Mouse (Mus musculus): ENCODE data around the gene Eif5a2.

Gene Eif5a2

GRCm38 (mm10) chr3:28811441-28811840, 30.4 kb downstream of the Eif5a2 start:
- no peak for DNase-seq (ENCODE audit: low spot score)

- DNase-seq (ENCODE audit: low spot score): no peak
Measured at GRCm38 (mm10) chr3:28814361-28814760, 33.3 kb downstream of the Eif5a2 start.

- DNase-seq (ENCODE audit: low spot score): no peak
Measured at GRCm38 (mm10) chr3:28816010-28816540, 35.0 kb downstream of the Eif5a2 start.

- DNase-seq (ENCODE audit: low spot score): no peak
Measured at GRCm38 (mm10) chr3:28826272-28826671, 45.2 kb downstream of the Eif5a2 start.

GRCm38 (mm10) chr3:28827605-28828004, 46.5 kb downstream of the Eif5a2 start:
- DNase-seq (ENCODE audit: low spot score): no peak

- DNase-seq (ENCODE audit: low spot score): no peak
Measured at GRCm38 (mm10) chr3:28829454-28829853, 48.4 kb downstream of the Eif5a2 start.

GRCm38 (mm10) chr3:28836796-28837371, 55.8 kb downstream of the Eif5a2 start:
- DNase-seq (ENCODE audit: low spot score): no peak

GRCm38 (mm10) chr3:28841886-28842649, 61.0 kb downstream of the Eif5a2 start:
- DNase-seq (ENCODE audit: low spot score): no peak

GRCm38 (mm10) chr3:28843231-28843630, 62.2 kb downstream of the Eif5a2 start:
- no peak for DNase-seq (ENCODE audit: low spot score)

GRCm38 (mm10) chr3:28847115-28847514, 66.0 kb downstream of the Eif5a2 start:
- DNase-seq (ENCODE audit: low spot score): no peak

Data from ovary, adult 18-20 months (tissue).